Mouse (Mus musculus) heart, adult 2 months (tissue): Measurements from ENCODE around the gene Lpar1. TPM values are rescaled to one million over a fixed set of nuclear protein-coding genes. Genes with fewer than 3 reads are reported as not detected.
A peak's percentile ranks its signal among the peaks of the same experiment; 100 is the strongest.

Experiments
- DNase-seq, 2 experiments: peaks; one replicate each; pipeline ENCODE4 v3.0.0; 2021
- H3K27ac ChIP-seq: fragments of 200-600 bp; 2 replicates; pipeline ENCODE4 v1.8.1; 2022
- H3K27me3 ChIP-seq: fragments of 200-500 bp; 2 replicates; pipeline ENCODE4 v1.6.1; 2012; ENCODE audit warnings: mild to moderate bottlenecking, low read length, inconsistent platforms, mixed read lengths; ENCODE audit not compliant: control insufficient read depth, insufficient read depth
- H3K36me3 ChIP-seq: fragments of 200-500 bp; 2 replicates; pipeline ENCODE4 v1.6.1; 2012; ENCODE audit warnings: low read length, inconsistent platforms; ENCODE audit not compliant: control insufficient read depth, insufficient read depth
- H3K4me1 ChIP-seq: fragments of 200-500 bp; 2 replicates; pipeline ENCODE4 v1.6.1; 2011; ENCODE audit warnings: low read length; ENCODE audit not compliant: control insufficient read depth, insufficient read depth
- H3K4me3 ChIP-seq: fragments of 200-600 bp; 2 replicates; pipeline ENCODE4 v1.8.1; 2022
- H3K79me2 ChIP-seq: fragments of 200-500 bp; replicated peaks from 2 replicates; pipeline ENCODE4 v1.6.1; 2012; ENCODE audit warnings: mild to moderate bottlenecking, inconsistent platforms, low read length, moderate library complexity, mixed read lengths; ENCODE audit not compliant: control insufficient read depth, insufficient read depth
- H3K9ac ChIP-seq: fragments of 200-500 bp; 2 replicates; pipeline ENCODE4 v1.6.1; 2012; ENCODE audit warnings: low read depth, mild to moderate bottlenecking, control low read depth, inconsistent platforms, low read length, mixed read lengths
- CTCF ChIP-seq: fragments of 200-600 bp; IDR thresholded peaks from 2 replicates; pipeline ENCODE4 v1.8.1; 2022; ENCODE audit warnings: antibody characterized with exemption, mild to moderate bottlenecking, moderate library complexity
- EP300 ChIP-seq: fragments of 200-500 bp; IDR thresholded peaks from 2 replicates; pipeline ENCODE4 v1.6.1; 2011; ENCODE audit warnings: low read depth, low read length, control low read depth; ENCODE audit not compliant: insufficient read depth
- POLR2A ChIP-seq: fragments of 200-500 bp; IDR thresholded peaks from 2 replicates; pipeline ENCODE4 v1.6.1; 2011; ENCODE audit warnings: mild to moderate bottlenecking, low read depth, low read length, control low read depth; ENCODE audit not compliant: insufficient read depth
- WGBS: fragments of 180-500 bp; shearing (Covaris S2); methylation state at CpG from one replicate; pipeline ENCODE4 v1.1.7; 2018; 5-methylcytosine and 5-hydroxymethylcytosine counted together
- intact Hi-C: fragments of 180-260 bp; cut with DNase I; formaldehyde crosslinking; loops from one replicate; pipeline ENCODE4 v1.15.1; 2025
- polyA plus RNA-seq: library from polyadenylated mRNA; depleted of rRNA; stranded (reverse); fragments of >200 nt; gene quantifications from 2 replicates; pipeline ENCODE4 v1.2.3, GENCODE M21; 2012
- total RNA-seq, 2 experiments: library from RNA; stranded (reverse); gene quantifications; 2 replicates each; pipeline ENCODE4 v1.2.3; 2021

Gene Lpar1
- total and polyA plus RNA-seq, 3 experiments = 8.0 to 15.8 (median 10.7) TPM

GRCm38 (mm10) chr4:58577382-58578048, 23.8 kb upstream of the Lpar1 start:
- WGBS = 54% methylated on average over 5 of the region's 5 CpGs
- no peaks in the 10 kb centered on the region for H3K4me1 ChIP-seq
- no peaks in the 10 kb centered on the region for H3K27me3 ChIP-seq
- no peak for DNase-seq
- intact Hi-C loops = loop anchor here (5.0 kb wide), 1 partner anchor 40 kb away; no protein-coding TSS in a partner anchor
- H3K79me2 ChIP-seq = no peaks in the 10 kb centered on the region
- no peak overlapping the region for H3K4me3 ChIP-seq
- no peaks in the 10 kb centered on the region for H3K36me3 ChIP-seq
- H3K9ac ChIP-seq = no peak overlapping the region
- H3K27ac ChIP-seq = no peak overlapping the region; the same call in 1 of the 2 replicates
- TF ChIP-seq POLR2A (no peak), EP300 (no peak), CTCF (no peak)

- WGBS = 67% methylated on average over 6 of the region's 6 CpGs
Observed at GRCm38 (mm10) chr4:58575831-58576230, 22.1 kb upstream of the Lpar1 start.

GRCm38 (mm10) chr4:58574024-58574423, 20.3 kb upstream of the Lpar1 start:
- Histone ChIP-seq H3K27ac (no peak overlapping the region), H3K36me3 (no peaks in the 10 kb centered on the region), H3K79me2 (no peaks in the 10 kb centered on the region), H3K9ac (no peak overlapping the region), H3K27me3 (no peaks in the 10 kb centered on the region), H3K4me3 (no peak overlapping the region), H3K4me1 (no peaks in the 10 kb centered on the region)
- 71% methylated on average over 6 of the region's 6 CpGs for whole genome bisulfite sequencing
- intact Hi-C loops = no loop called here
- no peak for DNase-seq
- TF ChIP-seq CTCF (no peak), POLR2A (no peak), EP300 (no peak)

More at GRCm38 (mm10) chr4:58575831-58576230, 22.1 kb upstream of the Lpar1 start:
- Histone ChIP-seq H3K36me3 (no peaks in the 10 kb centered on the region), H3K9ac (no peak overlapping the region), H3K4me1 (no peaks in the 10 kb centered on the region), H3K27ac (peak overlapping the region; percentile 61), H3K79me2 (no peaks in the 10 kb centered on the region), H3K27me3 (no peaks in the 10 kb centered on the region), H3K4me3 (no peak overlapping the region)
- peak; percentile 49 to 62 for DNase-seq
- intact Hi-C loops = loop anchor here (5.0 kb wide), 1 partner anchor 41 kb away; no protein-coding TSS in a partner anchor
- TF ChIP-seq CTCF (no peak), EP300 (no peak), POLR2A (no peak)

- H3K4me3 ChIP-seq = no peak overlapping the region
- peaks cover 1% of the 10 kb centered on the region; the same call in 1 of the 2 replicates for H3K4me1 ChIP-seq
- intact Hi-C loops = no loop called here
- no peak for DNase-seq
- no peak for TF ChIP-seq EP300
- no peak for TF ChIP-seq CTCF
- no peak for TF ChIP-seq POLR2A
- 77% methylated on average over 2 of the region's 2 CpGs for WGBS
- no peak overlapping the region for H3K27ac ChIP-seq
- no peaks in the 10 kb centered on the region for H3K79me2 ChIP-seq
- no peaks in the 10 kb centered on the region for H3K36me3 ChIP-seq
- no peaks in the 10 kb centered on the region for H3K27me3 ChIP-seq
- no peak overlapping the region for H3K9ac ChIP-seq
Observed at GRCm38 (mm10) chr4:58572446-58572845, 18.7 kb upstream of the Lpar1 start.

- DNase-seq = no peak
- WGBS = 52% methylated on average over 3 of the region's 3 CpGs
- Histone ChIP-seq H3K27me3 (no peaks in the 10 kb centered on the region), H3K79me2 (no peaks in the 10 kb centered on the region), H3K4me3 (no peak overlapping the region), H3K27ac (no peak overlapping the region), H3K4me1 (peaks cover 1% of the 10 kb centered on the region; the same call in 1 of the 2 replicates), H3K9ac (no peak overlapping the region), H3K36me3 (no peaks in the 10 kb centered on the region)
- no peak for TF ChIP-seq POLR2A
- TF ChIP-seq EP300 = no peak
- TF ChIP-seq CTCF = no peak
- intact Hi-C loops = no loop called here
Observed at GRCm38 (mm10) chr4:58571661-58572060, 18.0 kb upstream of the Lpar1 start.

- H3K4me3 ChIP-seq = no peak overlapping the region
- no peaks in the 10 kb centered on the region for H3K27me3 ChIP-seq
- H3K36me3 ChIP-seq = no peaks in the 10 kb centered on the region
- intact Hi-C loops = no loop called here
- H3K9ac ChIP-seq = no peak overlapping the region
- TF ChIP-seq CTCF (no peak), EP300 (no peak), POLR2A (no peak)
- no peak for DNase-seq
- peaks cover 1% of the 10 kb centered on the region; the same call in 1 of the 2 replicates for H3K4me1 ChIP-seq
- no peaks in the 10 kb centered on the region for H3K79me2 ChIP-seq
- 73% methylated on average over 1 of the region's 1 CpGs for WGBS
- H3K27ac ChIP-seq = no peak overlapping the region
Observed at GRCm38 (mm10) chr4:58571232-58571631, 17.5 kb upstream of the Lpar1 start.
